Mouse (Mus musculus): ENCODE results near the gene Slco1a6. TPM values are rescaled to one million over a fixed set of nuclear protein-coding genes. Genes with fewer than 3 reads are reported as not detected.

Slco1a6 gene
- total RNA-seq, 2 experiments from 2014 or later, result 2.4 to 4.8 TPM

DNA sequence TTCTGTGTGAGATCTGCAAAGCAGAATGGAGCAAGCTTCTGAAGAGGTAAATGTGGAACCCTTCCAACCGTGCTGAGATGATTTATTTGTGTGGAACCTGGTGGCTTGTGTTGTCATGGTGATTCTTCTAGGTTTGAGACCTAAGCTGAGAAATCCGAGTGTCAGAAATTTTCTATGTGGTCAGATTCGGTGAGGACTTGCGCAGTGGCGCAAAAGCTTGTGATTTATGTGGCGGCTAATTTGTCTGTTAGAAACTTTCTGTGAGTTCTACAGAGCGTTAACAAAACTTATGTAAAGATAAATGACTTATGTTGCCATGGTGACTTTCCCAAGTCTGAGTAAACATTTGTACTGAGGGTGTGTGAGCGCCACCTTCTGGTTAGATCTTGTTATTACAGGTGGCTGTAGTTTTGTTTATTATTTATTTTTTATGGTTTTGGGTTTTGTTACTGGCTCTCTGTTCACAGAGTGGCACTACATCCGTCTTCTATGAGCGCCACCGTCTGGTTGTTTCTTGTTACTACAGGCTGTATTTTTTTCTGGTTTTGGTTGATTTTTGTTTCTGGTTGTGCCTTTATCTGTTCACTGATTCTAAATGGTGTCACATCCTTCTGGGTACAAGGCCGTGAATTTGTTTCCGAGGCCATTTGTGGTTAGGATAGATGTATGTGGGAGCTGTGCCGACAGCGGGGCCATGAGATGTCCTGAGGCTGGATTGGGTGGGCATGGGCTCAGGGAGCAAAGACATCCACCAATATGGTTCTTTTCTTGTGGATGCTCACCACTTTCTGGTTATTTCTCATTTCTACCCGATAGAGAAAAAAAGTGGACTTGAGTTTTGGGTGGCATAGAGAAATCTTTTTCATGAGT, 167.8 kb downstream of the Slco1a6 start:
- DNase-seq (ENCODE audit: low spot score in 2 of 2), result no peak

DNA sequence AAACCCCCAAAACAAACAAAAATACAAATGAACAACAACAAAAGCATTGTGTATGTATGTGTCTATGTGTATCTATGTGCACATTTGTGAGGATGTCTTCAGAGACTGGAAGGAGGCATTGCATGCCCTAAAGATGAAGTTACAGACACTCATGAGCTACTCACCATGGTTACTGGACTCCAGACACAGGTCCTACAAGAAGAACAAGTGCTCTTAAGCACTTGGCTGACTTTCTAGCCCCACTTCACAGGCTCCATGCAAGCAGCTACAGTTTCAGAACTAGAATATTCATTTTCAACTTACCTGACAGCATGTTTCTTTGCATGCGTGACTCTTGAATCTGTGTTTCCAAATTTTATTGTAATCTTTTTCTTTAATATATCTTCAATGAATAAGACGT, 172.6 kb downstream of the Slco1a6 start:
- no peak for DNase-seq (ENCODE audit: low spot score in 2 of 2)

Other genes with a start within 250 kb of the Slco1a6 start
- gene Gm6614, start 197.1 kb downstream of the Slco1a6 start, total RNA-seq (2021), result not detected
- gene Iapp, start 89.9 kb upstream of the Slco1a6 start, total RNA-seq (2021), result 10 to 100 TPM in 1 of 2 experiments, not detected in 1; 67.7 TPM
- not detected for gene Slco1a5, start 114.5 kb upstream of the Slco1a6 start, total RNA-seq (2021)
- gene Pyroxd1, start 137.1 kb upstream of the Slco1a6 start, total RNA-seq (2021), result 10 to 100 TPM; 17.8 to 18.8 TPM
- gene Recql, start 178.6 kb upstream of the Slco1a6 start, total RNA-seq (2021), result 10 to 100 TPM; 18.1 to 22.9 TPM
- gene Golt1b, start 178.7 kb upstream of the Slco1a6 start, total RNA-seq (2021), result 10 to 100 TPM; 31.2 to 37.5 TPM
- gene Spx, start 204.9 kb upstream of the Slco1a6 start, total RNA-seq (2021), result under 1 TPM; 0.20 to 0.36 TPM